In genomic region chr11:93884068-93884467, GRCm38 (mm10) we compare ENCODE assay signal across 8 mouse cellular contexts. TPM values are rescaled to one million over a fixed set of nuclear protein-coding genes. Genes with fewer than 3 reads are reported as not detected.
DNase-seq lines count a peak whose midpoint lies in the region; ATAC-seq and TF ChIP-seq lines count a peak whose summit lies in the region.

No protein-coding gene starts in this region.

- H3K4me2 ChIP-seq in liver, embryonic 14.5 days (ENCODE audit: low read depth): peak overlapping the region; percentile 98

- TF ChIP-seq EP300 in liver, embryonic 14.5 days (IDR thresholded peaks at IDR 0.05; ENCODE audit: low read depth): no peak

- ATAC-seq in liver, embryonic 14.5 days (ENCODE audit: insufficient read depth): no peak

- H3K9me3 ChIP-seq in liver, embryonic 14.5 days (ENCODE audit: control insufficient read depth, low read length): no peaks in the 10 kb centered on the region

- peak overlapping the region; percentile 39; the same call in 1 of the 2 replicates for H3K27ac ChIP-seq in testis, adult 2 months (ENCODE audit: control insufficient read depth, insufficient read depth, low read depth, low read length)
- no peak overlapping the region; the same call in 1 of the 2 replicates for H3K27ac ChIP-seq in liver, embryonic 14.5 days
- no peak overlapping the region for H3K27ac ChIP-seq in kidney, adult 2 months (ENCODE audit: insufficient read depth, low read depth, low read length)

- peak overlapping the region; percentile 73 for H3K4me3 ChIP-seq in testis, adult 2 months (ENCODE audit: control insufficient read depth, low read depth, low read length)
- peak overlapping the region; percentile 40 to 87 for H3K4me3 ChIP-seq in liver, embryonic 14.5 days (ENCODE audit: insufficient read depth in 1 of 2, low read depth in 2 of 2, low read length in 2 of 2)
- no peak overlapping the region for H3K4me3 ChIP-seq in kidney, adult 2 months (ENCODE audit: insufficient read depth, low read depth, low read length)

- H3K9ac ChIP-seq in liver, embryonic 14.5 days (replicated peaks): peak overlapping the region; percentile 79

- peaks cover 3% of the 10 kb centered on the region for H3K4me1 ChIP-seq in testis, adult 2 months (ENCODE audit: control insufficient read depth, insufficient read depth, low read length)
- H3K4me1 ChIP-seq in liver, embryonic 14.5 days (replicated peaks; ENCODE audit: control insufficient read depth in 2 of 2, insufficient read depth in 2 of 2, low read length in 1 of 2): peaks cover 10 to 13% of the 10 kb centered on the region in 2 experiments
- peaks cover 9% of the 10 kb centered on the region for H3K4me1 ChIP-seq in kidney, adult 2 months (ENCODE audit: control insufficient read depth, insufficient read depth, low read length)

- no peak for TF ChIP-seq POLR2A in testis, adult 2 months (IDR thresholded peaks at IDR 0.05; ENCODE audit: control insufficient read depth, low read depth, low read length)
- no peak for TF ChIP-seq POLR2A in kidney, adult 2 months (IDR thresholded peaks at IDR 0.05; ENCODE audit: low read depth, low read length)

- H3K36me3 ChIP-seq in testis, adult 2 months (ENCODE audit: control insufficient read depth, insufficient read depth, low read length): peaks cover 4% of the 10 kb centered on the region
- H3K36me3 ChIP-seq in liver, embryonic 14.5 days (replicated peaks; ENCODE audit: control insufficient read depth, insufficient read depth, low read depth): peaks cover 6% of the 10 kb centered on the region
- H3K36me3 ChIP-seq in kidney, adult 2 months (ENCODE audit: control insufficient read depth, insufficient read depth, low read length): no peaks in the 10 kb centered on the region; the same call in 1 of the 2 replicates

- no peaks in the 10 kb centered on the region for H3K27me3 ChIP-seq in testis, adult 2 months (ENCODE audit: control insufficient read depth, insufficient read depth, low read length)
- H3K27me3 ChIP-seq in liver, embryonic 14.5 days (ENCODE audit: control insufficient read depth, insufficient read depth, low read length): no peaks in the 10 kb centered on the region
- H3K27me3 ChIP-seq in kidney, adult 2 months (replicated peaks; ENCODE audit: control insufficient read depth, insufficient read depth, low read length): no peaks in the 10 kb centered on the region

- no peak for TF ChIP-seq CTCF in testis, adult 2 months (IDR thresholded peaks at IDR 0.05; ENCODE audit: control insufficient read depth, insufficient read depth, insufficient replicate concordance, low read depth, low read length)
- TF ChIP-seq CTCF in liver, embryonic 14.5 days (IDR thresholded peaks at IDR 0.05; ENCODE audit: low read depth): no peak
- no peak for TF ChIP-seq CTCF in kidney, adult 2 months (conservative IDR thresholded peaks at IDR 0.05; ENCODE audit: insufficient read depth, insufficient read length, low read depth, low read length)

- 65% methylated on average over 3 of the region's 4 CpGs for WGBS in liver, embryonic 14.5 days (ENCODE audit: insufficient replicate concordance)
- WGBS in kidney, adult 2 months: 81% methylated on average over 4 of the region's 4 CpGs

- DNase-seq in cerebellum, adult 9-11 months: peak; percentile 7
- no peak for DNase-seq in cerebellum, adult 8-10 months
- DNase-seq in testis, postnatal 14 days (ENCODE audit: low spot score): no peak
- no peak for DNase-seq in liver, embryonic 14.5 days (ENCODE audit: low read depth in 3 of 3, low spot score in 3 of 3)
- no peak for DNase-seq in T-cell, adult 2 months (ENCODE audit: low spot score)
- DNase-seq in kidney, adult 2 months: no peak
- no peak for DNase-seq in cerebellum, adult 11-12 months

RNA-seq across cellular contexts. Expression of gene Utp18, which starts 1.5 kb away (rescaled TPM):
- polyA plus RNA-seq in testis, adult 2 months (2012; rRNA removed): 8.9 and 12.8 TPM in 2 replicates
- polyA plus RNA-seq in liver, embryonic 14.5 days (2012; rRNA removed): 5.6 and 11.0 TPM in 2 replicates
- polyA plus RNA-seq in liver, embryonic 14.5 days (2014; fragmentation: Nextera tagmentation; extraction: Ambion mirVana): 16.2 and 18.2 TPM in 2 replicates
- 3.4 and 3.9 TPM in 2 replicates for polyA plus RNA-seq in kidney, adult 2 months (2012; rRNA removed)

RNA-seq across cellular contexts. Expression of gene Mbtd1, which starts 1.6 kb away (rescaled TPM):
- 15.9 and 20.4 TPM in 2 replicates for polyA plus RNA-seq in testis, adult 2 months (2012; rRNA removed)
- 4.0 and 5.8 TPM in 2 replicates for polyA plus RNA-seq in liver, embryonic 14.5 days (2012; rRNA removed)
- 3.7 and 3.9 TPM in 2 replicates for polyA plus RNA-seq in liver, embryonic 14.5 days (2014; fragmentation: Nextera tagmentation; extraction: Ambion mirVana)
- polyA plus RNA-seq in kidney, adult 2 months (2012; rRNA removed): 4.6 and 5.1 TPM in 2 replicates
